In the genomic region with DNA sequence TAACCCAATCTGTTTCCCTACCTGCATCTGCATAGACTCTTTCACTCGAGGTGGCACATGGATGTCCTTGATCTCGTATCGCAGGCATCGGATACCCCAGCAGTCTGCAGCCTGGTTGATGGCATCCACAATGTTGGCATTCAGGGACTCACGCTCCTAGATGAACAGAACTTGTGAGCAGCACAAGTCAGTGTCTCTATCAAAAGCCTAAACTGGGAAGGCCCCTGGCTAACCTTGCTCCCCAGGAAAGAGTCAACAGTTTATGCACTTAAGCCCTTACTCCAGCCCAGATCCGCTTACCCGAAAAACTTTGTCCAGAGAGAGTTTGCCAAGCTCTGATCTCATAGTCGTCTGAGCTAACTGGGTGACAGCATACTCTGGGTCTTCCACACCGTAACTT, we compare ENCODE assay signal across 12 mouse cellular contexts. TPM values are rescaled to one million over a fixed set of nuclear protein-coding genes. Genes with fewer than 3 reads are reported as not detected.
DNase-seq lines count a peak whose midpoint lies in the region; ATAC-seq lines count a peak whose summit lies in the region.
"Had no signal": no experiment of that assay in that cellular context is flagged by ENCODE, and none has a peak within 500 bp of the region (broad histone marks: within the 10 kb centered on the region; RNA-seq: fewer than 3 reads in every experiment).

No protein-coding gene starts in this region.

- no peak overlapping the region for H3K27ac ChIP-seq in heart, embryonic 11.5 days (ENCODE audit: low read depth, low read length)
- no peak overlapping the region for H3K27ac ChIP-seq in heart, embryonic 10.5 days
- H3K27ac ChIP-seq in lung, embryonic 16.5 days (ENCODE audit: low read length), result no peak overlapping the region
- no peak overlapping the region for H3K27ac ChIP-seq in forebrain, embryonic 14.5 days (ENCODE audit: low read depth, low read length)
- no peak overlapping the region for H3K27ac ChIP-seq in midbrain, embryonic 13.5 days

- peaks cover 12% of the 10 kb centered on the region for H3K4me1 ChIP-seq in heart, embryonic 11.5 days (ENCODE audit: control insufficient read depth, insufficient read depth, low read length)
- peaks cover 25% of the 10 kb centered on the region for H3K4me1 ChIP-seq in heart, embryonic 10.5 days
- peaks cover 18% of the 10 kb centered on the region for H3K4me1 ChIP-seq in lung, embryonic 16.5 days (replicated peaks; ENCODE audit: control insufficient read depth, insufficient read depth, low read length)
- peaks cover 13% of the 10 kb centered on the region for H3K4me1 ChIP-seq in forebrain, embryonic 14.5 days (ENCODE audit: control insufficient read depth, insufficient read depth, low read length)
- H3K4me1 ChIP-seq in midbrain, embryonic 13.5 days (replicated peaks), result peaks cover 33% of the 10 kb centered on the region

- ATAC-seq in heart, embryonic 11.5 days (replicated peaks; ENCODE audit: insufficient number of reproducible peaks, low FRiP score, low TSS enrichment), result no peak
- no peak for ATAC-seq in lung, embryonic 16.5 days (ENCODE audit: low read depth)
- no peak for ATAC-seq in forebrain, embryonic 14.5 days
- no peak for ATAC-seq in midbrain, embryonic 13.5 days

- WGBS in heart, embryonic 11.5 days (ENCODE audit: insufficient replicate concordance), result 90% methylated on average over 9 of the region's 9 CpGs
- 89% methylated on average over 9 of the region's 9 CpGs for WGBS in heart, embryonic 10.5 days
- 89% methylated on average over 9 of the region's 9 CpGs for WGBS in lung, embryonic 16.5 days
- WGBS in forebrain, embryonic 14.5 days, result 93% methylated on average over 9 of the region's 9 CpGs
- 94% methylated on average over 9 of the region's 9 CpGs for WGBS in midbrain, embryonic 13.5 days

- no peak for DNase-seq in heart, embryonic 10.5 days (ENCODE audit: low spot score)
- no peak for DNase-seq in lung, postnatal 25 days (ENCODE audit: low spot score)
- no peak for DNase-seq in forebrain, embryonic 14.5 days (ENCODE audit: low spot score)
- DNase-seq in embryo, embryonic 11 days, result no peak
- no peak for DNase-seq in right cerebral cortex, postnatal 10 days (ENCODE audit: low spot score in 2 of 2)
- DNase-seq: adrenal gland, postnatal 25 days; cerebellum, adult 18-20 months; gastrocnemius, postnatal 14 days; left cerebral cortex, postnatal 4 days had no signal

- H3K4me3 ChIP-seq in heart, embryonic 11.5 days (ENCODE audit: low read depth, low read length), result no peak overlapping the region
- no peak overlapping the region; the same call in 1 of the 2 replicates for H3K4me3 ChIP-seq in heart, embryonic 10.5 days
- no peak overlapping the region for H3K4me3 ChIP-seq in lung, embryonic 16.5 days (ENCODE audit: low read length)
- no peak overlapping the region for H3K4me3 ChIP-seq in forebrain, embryonic 14.5 days (ENCODE audit: low read depth, low read length)
- peak overlapping the region; percentile 72; the same call in 1 of the 2 replicates for H3K4me3 ChIP-seq in midbrain, embryonic 13.5 days (replicated peaks)

- no peaks in the 10 kb centered on the region for H3K9me3 ChIP-seq in heart, embryonic 11.5 days (replicated peaks; ENCODE audit: control insufficient read depth, low read length)
- H3K9me3 ChIP-seq in heart, embryonic 10.5 days, result no peaks in the 10 kb centered on the region
- no peaks in the 10 kb centered on the region for H3K9me3 ChIP-seq in lung, embryonic 16.5 days (ENCODE audit: control insufficient read depth, low read length)
- no peaks in the 10 kb centered on the region for H3K9me3 ChIP-seq in forebrain, embryonic 14.5 days (replicated peaks; ENCODE audit: control insufficient read depth, low read length)
- H3K9me3 ChIP-seq in midbrain, embryonic 13.5 days, result no peaks in the 10 kb centered on the region

- 0 out of 2 replicates have a peak overlapping the region, but pooled peaks have one; percentile 80 for H3K4me2 ChIP-seq in heart, embryonic 11.5 days
- H3K4me2 ChIP-seq in lung, embryonic 16.5 days (ENCODE audit: low read depth, low read length), result no peak overlapping the region; the same call in 1 of the 2 replicates
- peak overlapping the region; percentile 77; the same call in 1 of the 2 replicates for H3K4me2 ChIP-seq in forebrain, embryonic 14.5 days (ENCODE audit: low read length)
- peak overlapping the region; percentile 74; the same call in 1 of the 2 replicates for H3K4me2 ChIP-seq in midbrain, embryonic 13.5 days (replicated peaks)

- no peaks in the 10 kb centered on the region for H3K27me3 ChIP-seq in heart, embryonic 11.5 days (ENCODE audit: control insufficient read depth, insufficient read depth, low read length)
- H3K27me3 ChIP-seq in heart, embryonic 10.5 days (ENCODE audit: insufficient read depth, poor library complexity, severe bottlenecking), result no peaks in the 10 kb centered on the region
- no peaks in the 10 kb centered on the region for H3K27me3 ChIP-seq in lung, embryonic 16.5 days (ENCODE audit: control insufficient read depth, insufficient read depth, low read depth, low read length)
- no peaks in the 10 kb centered on the region for H3K27me3 ChIP-seq in forebrain, embryonic 14.5 days (replicated peaks; ENCODE audit: control insufficient read depth, insufficient read depth, low read length)
- H3K27me3 ChIP-seq in midbrain, embryonic 13.5 days, result no peaks in the 10 kb centered on the region

- H3K9ac ChIP-seq in heart, embryonic 11.5 days (ENCODE audit: low read depth, low read length), result no peak overlapping the region
- peak overlapping the region; percentile 24; the same call in 1 of the 2 replicates for H3K9ac ChIP-seq in lung, embryonic 16.5 days (ENCODE audit: low read length)
- no peak overlapping the region for H3K9ac ChIP-seq in forebrain, embryonic 14.5 days (ENCODE audit: low read length)
- H3K9ac ChIP-seq in midbrain, embryonic 13.5 days (replicated peaks), result peak overlapping the region; percentile 92; the same call in 1 of the 2 replicates

- H3K36me3 ChIP-seq in heart, embryonic 11.5 days (ENCODE audit: control insufficient read depth, insufficient read depth, low read length), result peaks cover 23% of the 10 kb centered on the region; the same call in 1 of the 2 replicates
- H3K36me3 ChIP-seq in heart, embryonic 10.5 days, result peaks cover 52% of the 10 kb centered on the region
- H3K36me3 ChIP-seq in lung, embryonic 16.5 days (ENCODE audit: control insufficient read depth, insufficient read depth, low read length), result peaks cover 33% of the 10 kb centered on the region
- H3K36me3 ChIP-seq in forebrain, embryonic 14.5 days (ENCODE audit: control insufficient read depth, insufficient read depth, low read length), result peaks cover 56% of the 10 kb centered on the region
- H3K36me3 ChIP-seq in midbrain, embryonic 13.5 days, result peaks cover 57% of the 10 kb centered on the region

RNA-seq across cellular contexts. Expression of a gene that starts 1.8 kb away (rescaled TPM):
- polyA plus RNA-seq in heart, embryonic 11.5 days (2014; fragmentation: Nextera tagmentation; extraction: Ambion mirVana), result 251 and 255 TPM in 2 replicates
- polyA plus RNA-seq in heart, embryonic 10.5 days (2016; fragmentation: Nextera tagmentation; extraction: Ambion mirVana), result 320 and 370 TPM in 2 replicates
- polyA plus RNA-seq in lung, embryonic 16.5 days (2015; fragmentation: Nextera tagmentation; extraction: Ambion mirVana), result 286 and 289 TPM in 2 replicates
- 302 and 334 TPM in 2 replicates for polyA plus RNA-seq in forebrain, embryonic 14.5 days (2014; fragmentation: Nextera tagmentation; extraction: Ambion mirVana)
- polyA plus RNA-seq in midbrain, embryonic 13.5 days (2015; fragmentation: Nextera tagmentation; extraction: Ambion mirVana), result 245 and 253 TPM in 2 replicates

RNA-seq across cellular contexts. Expression of a gene that starts 4.1 kb away (rescaled TPM):
- 13.2 and 13.6 TPM in 2 replicates for polyA plus RNA-seq in heart, embryonic 11.5 days (2014; fragmentation: Nextera tagmentation; extraction: Ambion mirVana)
- polyA plus RNA-seq in heart, embryonic 10.5 days (2016; fragmentation: Nextera tagmentation; extraction: Ambion mirVana), result 18.4 and 21.0 TPM in 2 replicates
- 21.8 and 24.8 TPM in 2 replicates for polyA plus RNA-seq in lung, embryonic 16.5 days (2015; fragmentation: Nextera tagmentation; extraction: Ambion mirVana)
- 18.1 and 18.2 TPM in 2 replicates for polyA plus RNA-seq in forebrain, embryonic 14.5 days (2014; fragmentation: Nextera tagmentation; extraction: Ambion mirVana)
- 25.3 and 29.9 TPM in 2 replicates for polyA plus RNA-seq in midbrain, embryonic 13.5 days (2015; fragmentation: Nextera tagmentation; extraction: Ambion mirVana)

RNA-seq across cellular contexts. Expression of a gene that starts 16.3 kb away (rescaled TPM):
- polyA plus RNA-seq in heart, embryonic 11.5 days (2014; fragmentation: Nextera tagmentation; extraction: Ambion mirVana), result 10.8 and 11.4 TPM in 2 replicates
- 12.0 and 12.7 TPM in 2 replicates for polyA plus RNA-seq in heart, embryonic 10.5 days (2016; fragmentation: Nextera tagmentation; extraction: Ambion mirVana)
- 9.6 and 11.7 TPM in 2 replicates for polyA plus RNA-seq in lung, embryonic 16.5 days (2015; fragmentation: Nextera tagmentation; extraction: Ambion mirVana)
- polyA plus RNA-seq in forebrain, embryonic 14.5 days (2014; fragmentation: Nextera tagmentation; extraction: Ambion mirVana), result 19.3 and 26.7 TPM in 2 replicates
- polyA plus RNA-seq in midbrain, embryonic 13.5 days (2015; fragmentation: Nextera tagmentation; extraction: Ambion mirVana), result 45.4 and 55.2 TPM in 2 replicates

RNA-seq across cellular contexts. Expression of a gene that starts 19.4 kb away (rescaled TPM):
- 11.0 and 11.5 TPM in 2 replicates for polyA plus RNA-seq in heart, embryonic 11.5 days (2014; fragmentation: Nextera tagmentation; extraction: Ambion mirVana)
- 13.9 and 18.0 TPM in 2 replicates for polyA plus RNA-seq in heart, embryonic 10.5 days (2016; fragmentation: Nextera tagmentation; extraction: Ambion mirVana)
- 22.5 and 24.1 TPM in 2 replicates for polyA plus RNA-seq in lung, embryonic 16.5 days (2015; fragmentation: Nextera tagmentation; extraction: Ambion mirVana)
- 17.3 and 26.1 TPM in 2 replicates for polyA plus RNA-seq in forebrain, embryonic 14.5 days (2014; fragmentation: Nextera tagmentation; extraction: Ambion mirVana)
- 17.0 and 18.7 TPM in 2 replicates for polyA plus RNA-seq in midbrain, embryonic 13.5 days (2015; fragmentation: Nextera tagmentation; extraction: Ambion mirVana)

RNA-seq across cellular contexts. Expression of a gene that starts 29.0 kb away (rescaled TPM):
- polyA plus RNA-seq in heart, embryonic 11.5 days (2014; fragmentation: Nextera tagmentation; extraction: Ambion mirVana), result 9.3 TPM in 2 replicates
- 7.1 and 8.5 TPM in 2 replicates for polyA plus RNA-seq in heart, embryonic 10.5 days (2016; fragmentation: Nextera tagmentation; extraction: Ambion mirVana)
- 5.4 and 6.5 TPM in 2 replicates for polyA plus RNA-seq in lung, embryonic 16.5 days (2015; fragmentation: Nextera tagmentation; extraction: Ambion mirVana)
- 8.1 and 12.3 TPM in 2 replicates for polyA plus RNA-seq in forebrain, embryonic 14.5 days (2014; fragmentation: Nextera tagmentation; extraction: Ambion mirVana)
- polyA plus RNA-seq in midbrain, embryonic 13.5 days (2015; fragmentation: Nextera tagmentation; extraction: Ambion mirVana), result 20.0 and 20.2 TPM in 2 replicates

Comparison
In these comparisons a context has a peak if more than half of its experiments do, and no peak if none do; other contexts are left out.
1. H3K9ac ChIP-seq: peak in lung, embryonic 16.5 days (single experiment) and midbrain, embryonic 13.5 days (single experiment); none in heart, embryonic 11.5 days (single experiment) and forebrain, embryonic 14.5 days (single experiment).